Mouse (Mus musculus) ES-Bruce4 (cell line): ENCODE measurements at regions not wholly inside any gene's neighbourhood (a gene's known extent, or its start where the extent isn't known, plus 50 kb on each side); places are given as distances from the start of the nearest gene placed in this dataset.

Experiments
- H3K27ac ChIP-seq: 2 replicates; pipeline ENCODE4 v1.5.1; 2012; ENCODE audit warnings: low read length, inconsistent platforms; ENCODE audit not compliant: insufficient read depth
- H3K27me3 ChIP-seq: 2 replicates; pipeline ENCODE4 v1.6.1; 2012; ENCODE audit warnings: mild to moderate bottlenecking, low read length, inconsistent platforms; ENCODE audit not compliant: control insufficient read depth, poor library complexity, insufficient read depth, severe bottlenecking
- H3K36me3 ChIP-seq: 2 replicates; pipeline ENCODE4 v1.6.1; 2012; ENCODE audit warnings: inconsistent platforms, mild to moderate bottlenecking, low read length, moderate library complexity; ENCODE audit not compliant: control insufficient read depth, poor library complexity, insufficient read depth, severe bottlenecking
- H3K4me1 ChIP-seq: one replicate; pipeline ENCODE4 v1.8.1; 2011; ENCODE audit warnings: low read length; ENCODE audit not compliant: control insufficient read depth, insufficient read depth
- H3K4me3 ChIP-seq: 2 replicates; pipeline ENCODE4 v1.5.1; 2011; ENCODE audit warnings: low read depth, mild to moderate bottlenecking, low read length
- H3K9ac ChIP-seq: 2 replicates; pipeline ENCODE4 v1.6.1; 2012; ENCODE audit warnings: low read depth, mild to moderate bottlenecking, inconsistent platforms; ENCODE audit not compliant: poor library complexity, severe bottlenecking
- H3K9me3 ChIP-seq: replicated peaks from 2 replicates; pipeline ENCODE4 v1.6.1; 2012; ENCODE audit warnings: mild to moderate bottlenecking, low read length, inconsistent platforms; ENCODE audit not compliant: control insufficient read depth, poor library complexity, insufficient read depth, severe bottlenecking
- CTCF ChIP-seq: IDR thresholded peaks from one replicate; pipeline ENCODE4 v1.8.1; 2011; ENCODE audit warnings: low read depth, low read length
- EP300 ChIP-seq: IDR thresholded peaks from 2 replicates; pipeline ENCODE4 v1.6.1; 2011; ENCODE audit warnings: low read depth, low read length; ENCODE audit not compliant: insufficient read depth
- POLR2A ChIP-seq: IDR thresholded peaks from one replicate; pipeline ENCODE4 v1.8.1; 2011; ENCODE audit warnings: low read length; ENCODE audit not compliant: insufficient read depth

DNA sequence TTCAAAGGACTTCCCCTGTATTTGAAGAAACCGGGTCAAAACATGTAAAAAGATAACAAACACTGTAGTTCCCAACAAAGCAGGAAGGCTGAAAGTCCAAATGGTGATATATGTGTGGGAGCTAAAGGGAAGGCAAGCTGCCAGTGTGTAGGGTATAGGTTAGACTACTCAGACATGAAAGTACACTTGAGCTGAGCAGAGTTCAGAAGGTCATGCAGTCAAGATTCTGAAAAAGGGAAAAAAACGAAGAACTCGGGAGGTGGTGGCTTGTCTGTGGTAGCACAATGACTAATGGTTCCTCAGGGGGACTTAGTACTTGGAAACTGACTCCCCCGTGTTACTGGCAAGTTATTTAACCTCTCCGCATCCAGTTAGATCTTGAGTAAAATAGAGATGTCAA lies 130.3 kb upstream of the Tent5a start:
- no peaks in the 10 kb centered on the region for H3K4me1 ChIP-seq
- no peak overlapping the region for H3K27ac ChIP-seq
- H3K27me3 ChIP-seq: no peaks in the 10 kb centered on the region
- H3K4me3 ChIP-seq: no peak overlapping the region
- no peak overlapping the region for H3K9ac ChIP-seq
- TF ChIP-seq EP300 (no peak), CTCF (no peak), POLR2A (no peak)
- no peaks in the 10 kb centered on the region; the same call in 1 of the 2 replicates for H3K9me3 ChIP-seq
- H3K36me3 ChIP-seq: no peaks in the 10 kb centered on the region

DNA sequence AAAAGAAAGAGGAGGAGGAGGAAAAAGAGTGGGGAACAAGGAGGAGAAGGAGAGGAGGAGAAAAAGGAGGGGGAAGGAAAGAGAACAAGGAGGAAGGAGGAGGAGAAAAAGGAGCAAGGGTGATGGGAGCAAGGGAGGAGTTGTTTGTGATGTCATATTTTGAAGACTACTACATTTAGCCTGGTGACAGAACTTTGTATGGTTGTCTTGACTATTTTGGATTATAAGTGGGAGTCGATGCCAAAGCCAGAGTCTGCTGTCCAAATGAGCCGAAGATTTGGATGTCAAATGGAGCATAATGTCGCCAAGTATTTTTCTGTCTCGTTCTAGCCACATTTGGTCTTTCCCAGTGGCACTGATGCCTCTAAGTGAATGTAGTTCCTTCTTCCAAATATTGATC lies 128.2 kb upstream of the Tent5a start:
- Histone ChIP-seq H3K36me3 (no peaks in the 10 kb centered on the region), H3K27me3 (no peaks in the 10 kb centered on the region), H3K4me1 (no peaks in the 10 kb centered on the region), H3K9ac (no peak overlapping the region), H3K9me3 (no peaks in the 10 kb centered on the region), H3K27ac (no peak overlapping the region), H3K4me3 (no peak overlapping the region)
- no peak for TF ChIP-seq POLR2A
- no peak for TF ChIP-seq EP300
- TF ChIP-seq CTCF: no peak

DNA sequence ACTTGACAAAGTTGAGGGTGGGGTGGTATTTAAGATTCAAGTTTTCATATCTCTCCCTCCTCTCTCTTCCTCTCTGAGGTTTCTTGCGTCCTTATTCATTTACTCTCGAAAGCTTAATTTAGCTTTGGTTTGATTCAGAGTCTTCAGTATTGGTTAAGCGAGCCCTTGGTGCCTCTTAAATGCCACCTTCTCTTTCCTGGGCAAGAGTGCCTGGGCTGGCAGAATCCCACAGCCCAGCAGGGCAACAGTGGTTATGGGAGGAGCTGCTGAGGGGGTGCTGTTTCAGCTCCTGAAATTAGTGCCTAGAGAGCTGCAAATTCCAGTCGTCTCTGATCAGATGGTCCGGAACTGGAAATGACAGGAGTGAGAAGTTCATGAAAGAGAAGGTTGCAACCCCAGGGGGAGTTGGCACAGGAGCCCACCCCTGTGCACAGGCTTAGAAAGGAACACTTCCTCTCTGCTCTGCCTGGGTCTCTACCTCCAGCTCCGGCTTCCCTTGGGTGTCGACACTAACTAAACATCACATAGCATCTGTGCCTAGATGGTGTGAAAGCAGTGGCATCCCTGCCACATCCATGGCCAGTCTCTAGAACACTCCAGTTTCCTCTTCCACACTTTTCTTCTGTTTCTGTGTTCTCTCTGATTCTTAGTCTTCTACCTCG lies 125.2 kb upstream of the Tent5a start:
- Histone ChIP-seq H3K27ac (no peak overlapping the region), H3K4me3 (no peak overlapping the region)

DNA sequence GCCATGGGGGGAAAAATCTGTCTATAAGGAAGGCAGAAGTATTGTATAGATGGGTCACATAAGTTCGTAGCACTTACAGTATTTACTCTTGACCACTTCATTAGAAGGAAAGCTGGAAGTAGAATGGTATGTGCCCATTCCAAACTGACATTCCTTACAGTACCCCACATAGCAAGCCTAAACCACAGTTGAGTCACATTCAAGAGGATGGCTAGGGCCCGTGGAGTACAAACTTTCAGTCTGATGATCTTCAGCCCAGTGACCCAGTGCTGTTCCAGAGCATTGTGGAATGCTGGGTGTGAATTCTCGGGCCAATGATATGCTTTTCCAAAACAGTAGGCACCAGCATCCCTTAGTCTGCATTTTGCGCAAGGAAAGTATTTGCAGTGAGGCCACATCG lies 124.2 kb upstream of the Tent5a start:
- no peak overlapping the region for H3K27ac ChIP-seq
- no peaks in the 10 kb centered on the region for H3K36me3 ChIP-seq
- H3K9me3 ChIP-seq: no peaks in the 10 kb centered on the region
- no peaks in the 10 kb centered on the region for H3K4me1 ChIP-seq
- no peak overlapping the region for H3K9ac ChIP-seq
- H3K4me3 ChIP-seq: no peak overlapping the region
- no peaks in the 10 kb centered on the region for H3K27me3 ChIP-seq
- TF ChIP-seq EP300 (no peak), CTCF (no peak), POLR2A (no peak)

More for the DNA sequence above, 125.2 kb upstream of the Tent5a start:
- no peak for TF ChIP-seq POLR2A
- no peak for TF ChIP-seq EP300
- TF ChIP-seq CTCF: no peak
- H3K4me1 ChIP-seq: no peaks in the 10 kb centered on the region
- H3K36me3 ChIP-seq: no peaks in the 10 kb centered on the region
- no peaks in the 10 kb centered on the region for H3K9me3 ChIP-seq
- no peaks in the 10 kb centered on the region for H3K27me3 ChIP-seq
- H3K9ac ChIP-seq: no peak overlapping the region

DNA sequence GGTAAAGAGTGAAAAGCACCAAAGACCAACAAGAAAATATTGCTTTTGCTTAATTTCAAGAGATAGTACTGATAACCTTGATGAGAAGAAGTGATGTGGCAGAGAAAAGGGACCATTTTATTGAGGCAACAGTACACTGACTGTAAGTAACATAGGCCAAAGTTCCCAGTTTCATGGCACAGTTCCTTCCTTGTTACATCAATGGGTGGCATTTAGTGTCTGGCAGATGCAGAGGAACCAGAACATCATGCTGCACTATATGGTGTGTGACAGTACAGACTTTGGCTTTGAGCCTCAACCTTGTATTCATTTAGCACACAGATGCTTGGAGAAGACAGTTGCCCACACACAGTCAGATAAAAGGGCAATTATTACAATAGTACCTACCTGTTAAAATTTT lies 123.7 kb upstream of the Tent5a start:
- Histone ChIP-seq H3K9me3 (no peaks in the 10 kb centered on the region), H3K27me3 (no peaks in the 10 kb centered on the region), H3K36me3 (no peaks in the 10 kb centered on the region), H3K4me1 (no peaks in the 10 kb centered on the region), H3K27ac (no peak overlapping the region), H3K9ac (no peak overlapping the region), H3K4me3 (no peak overlapping the region)
- TF ChIP-seq EP300 (no peak), CTCF (no peak), POLR2A (no peak)

DNA sequence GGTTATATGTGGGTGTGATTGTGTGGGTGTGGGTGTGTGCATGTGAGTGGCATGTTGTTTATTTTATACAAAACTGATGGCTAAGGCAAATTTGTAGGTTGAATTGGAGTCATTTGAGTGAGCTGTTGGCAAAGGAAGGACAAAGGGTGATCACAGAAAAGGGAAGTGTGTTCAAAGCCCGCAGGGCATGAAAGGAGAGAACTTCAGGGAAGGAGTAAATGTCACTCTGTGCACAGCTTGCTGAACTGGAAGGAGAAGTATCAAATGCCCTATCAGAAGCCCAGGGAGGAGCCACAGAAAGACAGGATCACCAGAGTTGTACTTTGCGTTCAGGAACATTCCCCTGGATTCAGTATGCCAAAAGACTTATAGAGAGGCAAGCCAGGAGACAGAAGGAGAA lies 122.3 kb upstream of the Tent5a start:
- no peaks in the 10 kb centered on the region for H3K4me1 ChIP-seq
- no peak overlapping the region for H3K4me3 ChIP-seq
- no peak for TF ChIP-seq CTCF
- no peak for TF ChIP-seq POLR2A
- no peak for TF ChIP-seq EP300
- no peak overlapping the region for H3K9ac ChIP-seq
- no peak overlapping the region for H3K27ac ChIP-seq
- H3K27me3 ChIP-seq: no peaks in the 10 kb centered on the region
- H3K9me3 ChIP-seq: no peaks in the 10 kb centered on the region
- H3K36me3 ChIP-seq: no peaks in the 10 kb centered on the region
